Mouse (Mus musculus) cerebellum, adult 8-10 months (tissue): Measurements from ENCODE around the gene Amz1.

Experiments used
- DNase-seq: peaks from one replicate; pipeline ENCODE4 v3.0.0; 2022

Amz1 gene

GRCm38 (mm10) chr5:140723822-140724221, at the start of gene Amz1:
Amz1 (plus strand) TSS chr5:140724127.
- no peak for DNase-seq

DNA sequence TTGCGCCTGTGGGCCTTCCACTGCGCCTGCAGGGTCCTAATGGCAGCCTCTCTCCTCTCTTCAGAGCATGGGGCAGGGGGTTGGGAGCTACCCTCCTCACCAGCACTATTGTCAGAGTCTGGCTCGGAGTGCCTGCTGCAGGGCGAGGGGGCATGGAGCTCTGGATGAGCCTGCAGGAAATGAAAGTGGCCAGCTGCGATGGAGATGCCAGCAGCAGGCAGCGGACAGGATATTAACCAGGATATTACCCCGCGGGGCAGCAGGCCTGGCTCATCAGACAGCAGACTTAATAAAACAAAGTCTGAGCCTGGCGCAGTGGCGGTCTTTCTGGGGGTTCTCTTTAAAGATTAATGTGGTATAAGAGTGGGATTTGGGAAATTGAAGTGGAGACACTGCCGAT, 48.8 kb upstream of the Amz1 start:
- DNase-seq: no peak

DNA sequence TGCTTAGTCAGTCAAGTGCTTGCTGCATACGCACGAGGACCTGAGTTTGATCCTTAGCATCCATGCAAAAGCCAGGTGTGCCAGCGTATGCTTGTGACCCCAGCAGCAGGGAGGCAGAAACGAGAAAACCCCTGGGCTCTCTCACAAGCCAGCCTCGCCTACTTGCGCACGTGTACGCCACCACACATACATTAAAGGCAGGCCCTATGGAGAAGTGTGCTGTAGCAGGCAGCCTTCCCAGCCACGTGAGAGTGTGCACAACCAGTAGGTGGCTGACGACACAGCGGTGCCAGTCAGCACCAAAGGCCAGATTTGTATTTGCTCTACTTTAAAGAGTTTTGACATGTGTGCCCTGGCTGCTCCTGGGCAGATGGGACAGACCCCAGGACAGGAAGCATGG, 48.3 kb upstream of the Amz1 start:
- no peak for DNase-seq

DNA sequence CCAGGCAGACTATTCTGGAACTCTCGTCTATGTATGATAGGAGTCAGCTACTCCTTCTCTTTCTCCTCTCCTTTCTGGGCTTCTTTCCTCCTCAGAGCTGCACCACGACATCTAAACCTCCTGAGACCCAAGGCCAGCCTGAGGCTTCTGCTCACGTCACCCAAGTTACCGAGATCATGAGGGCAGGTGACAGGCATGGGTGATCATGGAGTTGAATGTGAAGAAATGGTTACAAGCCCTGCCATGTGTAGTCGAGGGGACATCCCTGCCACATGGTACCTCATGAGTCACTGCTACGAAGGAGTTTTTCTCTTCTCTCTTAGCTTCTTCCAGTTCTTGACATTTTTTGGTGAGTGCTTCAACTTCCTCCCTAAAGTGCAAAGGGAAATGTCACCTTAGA, 46.8 kb upstream of the Amz1 start:
- DNase-seq: no peak

- no peak for DNase-seq
Measured at GRCm38 (mm10) chr5:140680051-140680450, 43.9 kb upstream of the Amz1 start.

DNA sequence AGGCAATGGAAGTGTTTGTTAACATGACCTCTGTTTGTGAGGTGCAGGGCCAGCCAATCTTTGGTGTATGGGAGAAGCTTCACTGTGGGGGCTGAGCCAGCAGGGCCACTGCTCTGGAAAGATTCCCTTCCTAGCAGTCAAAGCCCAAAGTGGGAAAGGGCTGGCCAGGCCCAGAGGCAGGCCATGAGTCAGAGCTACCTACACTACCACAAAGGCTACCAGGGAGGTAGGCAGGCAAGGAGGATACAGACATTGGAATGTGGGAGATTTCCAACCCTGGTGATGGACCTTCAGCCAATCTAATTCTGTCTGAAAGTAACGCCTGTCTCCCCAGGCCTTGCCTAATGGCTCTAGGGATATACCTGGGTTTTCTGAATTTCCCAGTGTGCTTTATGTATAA, 43.0 kb upstream of the Amz1 start:
- DNase-seq: no peak

DNA sequence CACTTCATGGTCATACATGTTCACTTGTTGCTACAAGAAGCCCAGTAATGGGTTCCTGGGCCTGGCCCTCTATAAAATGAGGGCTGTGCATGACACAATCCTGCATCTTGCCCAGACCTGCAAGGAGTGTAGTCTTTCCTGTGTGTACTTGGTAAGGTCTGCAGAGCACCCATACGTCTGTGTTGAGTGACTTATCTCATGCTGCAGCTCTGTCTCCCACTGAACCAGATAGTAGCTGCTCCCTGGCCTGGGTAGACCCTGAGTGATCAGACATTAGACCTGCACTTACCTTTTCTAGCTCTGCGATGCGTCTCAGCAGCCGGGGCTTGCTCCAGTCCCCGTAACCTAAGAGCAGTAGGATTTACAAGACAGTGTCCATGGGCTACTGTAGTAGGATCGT, 41.8 kb upstream of the Amz1 start:
- no peak for DNase-seq

DNA sequence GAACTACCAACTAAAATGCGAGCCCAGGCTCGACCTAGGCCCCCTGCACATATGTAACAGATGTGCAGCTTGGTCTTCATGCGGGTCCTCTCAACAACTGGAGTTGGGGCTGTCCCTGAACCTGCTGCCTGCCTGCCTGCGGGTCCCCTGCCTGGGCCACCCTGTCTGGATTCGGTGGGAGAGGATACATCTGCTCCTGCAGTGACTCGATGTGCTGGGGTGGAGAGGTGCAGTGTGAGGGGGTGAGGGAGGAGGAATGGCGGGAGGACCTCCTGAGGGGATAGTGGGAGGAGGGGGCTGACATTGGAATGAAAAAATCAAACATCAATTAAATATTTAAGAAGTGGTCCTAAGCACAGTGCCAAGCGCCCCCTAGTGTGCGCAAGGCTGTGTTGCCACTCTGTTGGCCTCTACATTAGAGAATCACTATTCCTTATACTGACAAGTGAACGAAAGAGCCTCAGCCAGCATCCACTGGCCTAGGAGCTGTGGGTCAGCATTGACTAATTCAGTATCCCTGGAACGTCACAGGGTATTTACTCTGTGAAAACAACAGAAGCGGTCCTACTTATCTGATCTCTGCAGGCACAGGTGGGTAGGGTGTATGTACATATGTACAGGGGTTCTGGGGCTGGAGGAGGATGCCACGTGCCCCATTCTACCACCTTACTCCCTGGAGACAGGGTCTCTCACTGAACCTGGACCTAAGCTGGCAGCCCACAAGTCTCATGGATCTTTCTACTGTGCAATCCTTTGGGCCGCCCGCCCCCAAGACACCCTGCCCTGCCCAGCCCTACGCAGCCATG, 39.4 kb upstream of the Amz1 start:
- DNase-seq: peak; percentile 42

GRCm38 (mm10) chr5:140688434-140688833, 35.5 kb upstream of the Amz1 start:
- DNase-seq: no peak

- DNase-seq: no peak
Measured at GRCm38 (mm10) chr5:140695987-140696386, 27.9 kb upstream of the Amz1 start.

GRCm38 (mm10) chr5:140699776-140700175, 24.2 kb upstream of the Amz1 start:
- DNase-seq: no peak

- no peak for DNase-seq
Measured at GRCm38 (mm10) chr5:140701661-140702060, 22.3 kb upstream of the Amz1 start.

- DNase-seq: peak; percentile 95
Measured at GRCm38 (mm10) chr5:140702103-140702513, 21.8 kb upstream of the Amz1 start, which contains the start of gene Iqce. Iqce (minus strand) TSS chr5:140702378.

DNA sequence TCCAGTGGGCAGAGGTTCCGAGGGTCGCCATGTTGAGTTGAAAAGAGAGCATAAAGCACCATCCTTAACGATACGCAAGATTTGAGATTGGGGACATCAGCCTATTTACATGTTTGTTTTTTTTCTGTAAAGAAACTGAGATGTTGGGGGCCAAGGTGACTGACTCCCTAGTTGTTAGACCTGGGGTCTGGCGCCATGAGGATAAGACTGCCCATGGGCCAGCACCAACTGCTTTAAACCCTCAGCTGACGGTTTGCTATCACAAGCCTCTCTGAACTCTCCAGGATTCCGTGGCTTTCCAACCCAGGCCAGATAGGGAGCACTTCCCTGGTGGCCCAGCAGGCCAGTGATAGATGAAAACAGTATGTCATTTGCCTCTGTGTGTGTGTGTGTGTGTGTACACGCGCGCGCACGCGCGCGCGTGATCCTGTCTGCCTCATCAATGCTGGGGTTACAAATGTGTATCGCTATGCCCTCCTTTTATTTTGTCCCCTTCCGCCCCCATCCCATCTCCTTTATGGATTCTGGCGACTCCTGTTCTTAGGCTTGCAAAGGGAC, 21.2 kb upstream of the Amz1 start:
- no peak for DNase-seq

DNA sequence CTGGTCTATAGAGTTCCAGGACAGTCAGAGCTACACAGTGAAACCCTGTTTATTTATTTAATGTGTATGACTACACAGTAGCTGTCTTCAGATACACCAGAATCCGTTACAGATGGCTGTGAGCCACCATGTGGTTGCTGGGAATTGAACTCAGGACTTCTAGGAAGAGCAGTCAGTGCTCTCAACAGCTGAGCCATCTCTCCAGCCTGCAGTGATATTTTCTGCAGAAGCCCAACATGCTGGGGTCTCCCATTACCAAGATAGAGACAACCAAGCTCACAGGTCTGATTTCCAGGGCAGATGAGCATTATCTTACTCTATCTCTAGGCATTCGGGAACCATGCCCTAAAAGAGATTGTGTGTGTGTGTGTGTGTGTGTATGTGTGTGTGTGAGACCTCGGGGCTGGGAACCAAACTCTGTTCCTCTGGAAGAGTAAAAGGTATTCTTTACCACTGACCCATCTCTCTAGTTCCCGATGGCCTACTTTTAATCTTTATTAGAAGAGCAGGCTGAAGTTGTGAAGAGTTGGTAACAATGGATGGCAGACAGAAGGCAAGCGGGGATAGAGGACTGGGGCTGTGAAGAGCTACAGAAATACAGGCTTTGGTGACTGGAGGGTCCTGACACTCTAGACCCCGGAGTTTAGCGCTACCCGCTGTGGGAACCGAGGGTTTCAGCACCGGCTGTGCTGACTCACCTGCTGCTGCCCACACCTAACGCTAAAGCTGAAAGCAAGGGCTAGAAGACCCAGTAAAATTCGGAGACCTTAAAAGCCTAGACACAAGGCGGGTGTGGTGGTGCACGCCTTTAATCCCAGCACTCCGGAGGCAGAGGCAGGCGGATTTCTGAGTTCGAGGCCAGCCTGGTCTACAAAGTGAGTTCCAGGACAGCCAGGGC, 20.2 kb upstream of the Amz1 start:
- peak; percentile 26 for DNase-seq

DNA sequence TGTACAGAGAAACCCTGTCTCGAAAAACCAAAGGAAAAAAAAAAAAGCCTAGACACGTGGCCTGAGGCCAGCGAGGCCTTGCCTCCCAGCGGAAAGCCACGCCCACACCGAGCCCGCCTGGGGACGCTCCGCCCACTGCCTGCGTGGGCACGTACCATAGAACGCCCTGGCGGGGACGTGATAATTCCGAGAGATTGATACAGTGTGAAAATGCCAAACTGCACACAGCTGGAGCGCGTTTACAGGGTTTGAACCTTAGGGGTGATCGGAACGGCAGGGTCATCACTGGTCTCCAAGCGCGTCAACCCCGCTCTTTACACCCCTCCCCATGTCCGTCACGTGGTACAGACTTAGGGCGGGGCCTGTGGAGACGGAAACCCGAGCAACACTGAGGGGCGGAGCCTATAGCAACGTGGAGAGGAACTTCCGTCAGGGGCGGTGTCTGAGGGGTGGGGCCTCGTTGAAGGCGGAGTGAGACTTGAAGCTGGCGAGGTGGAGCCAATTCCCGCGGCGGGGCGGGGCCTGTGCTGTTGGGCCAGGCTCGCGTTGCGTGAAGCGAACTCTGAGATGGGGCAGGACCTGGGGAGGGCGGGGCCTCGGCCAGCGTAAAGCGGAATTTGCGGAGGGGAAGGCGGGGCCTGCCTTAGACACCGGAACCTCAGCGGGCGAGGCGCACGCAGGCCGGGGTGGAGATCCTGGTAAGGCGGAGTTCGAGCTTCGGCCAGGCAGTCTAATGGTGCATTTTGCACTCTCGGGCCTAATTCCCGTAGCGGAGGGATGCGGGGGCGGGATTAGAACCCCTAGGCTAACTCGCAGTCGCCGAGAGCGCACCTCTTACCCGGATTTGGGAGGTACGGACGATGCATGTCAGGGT, 19.3 kb upstream of the Amz1 start, which contains the start of gene Brat1:
Brat1 (plus strand) TSS at position 634 of the 874 bp plus-strand sequence.
- DNase-seq: peak; percentile 100

GRCm38 (mm10) chr5:140705501-140706171, 18.3 kb upstream of the Amz1 start:
- DNase-seq: peak; percentile 27

DNA sequence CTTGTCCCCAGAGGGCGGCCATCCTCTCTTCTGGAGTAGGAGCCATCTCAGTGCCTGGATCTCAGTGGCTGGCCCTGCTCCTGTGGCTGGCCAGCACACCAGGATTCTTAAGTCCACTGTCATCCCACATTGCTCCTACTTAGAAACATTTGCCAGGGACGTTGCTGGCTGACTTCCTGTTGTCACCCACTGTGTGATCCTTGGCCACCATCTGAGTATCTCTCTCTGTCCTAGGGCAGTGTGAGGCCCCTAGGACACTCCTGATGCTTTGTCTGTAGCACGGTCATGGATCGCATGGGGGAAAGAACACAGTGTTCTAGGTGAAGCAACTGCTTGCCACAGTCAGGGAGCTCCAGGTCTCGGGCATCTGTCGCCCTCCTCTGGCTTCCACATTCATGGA, 13.6 kb upstream of the Amz1 start:
- DNase-seq: no peak

- DNase-seq: no peak
Measured at GRCm38 (mm10) chr5:140711040-140711439, 12.9 kb upstream of the Amz1 start.

DNA sequence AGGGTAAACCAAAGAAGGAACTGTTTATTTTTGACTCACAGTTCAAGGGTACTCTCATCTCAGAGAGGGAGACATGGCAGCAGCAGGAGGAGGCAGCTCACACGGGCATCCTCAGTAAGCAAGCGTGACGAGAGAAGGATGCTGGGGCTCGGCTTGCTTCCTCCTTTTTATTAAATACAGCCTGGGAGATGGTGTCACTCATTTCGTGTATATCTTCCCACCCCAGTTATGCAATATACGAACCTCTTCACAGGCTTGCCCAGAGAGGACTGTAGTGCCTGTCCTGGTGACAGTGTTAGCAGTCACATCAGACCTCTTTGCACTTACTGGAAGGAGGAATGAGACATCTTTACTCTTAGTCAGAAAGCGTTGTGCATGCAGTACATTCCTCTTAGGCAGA, 3.2 kb upstream of the Amz1 start:
- no peak for DNase-seq

GRCm38 (mm10) chr5:140722121-140722520, 1.8 kb upstream of the Amz1 start:
- no peak for DNase-seq
